Mouse (Mus musculus): ENCODE data around the gene Cdca7. TPM values are rescaled to one million over a fixed set of nuclear protein-coding genes. Genes with fewer than 3 reads are reported as not detected.

Gene Cdca7
- polyA plus RNA-seq (2015; fragmentation: Illumina TruSeq; extraction: RNeasy Lipid Tissue Mini Kit (QIAGEN cat#74804); ENCODE audit: insufficient read depth, low read depth, low replicate concordance) = not detected

GRCm38 (mm10) chr2:72475797-72476485 lies at the start of gene Cdca7:
TSS of gene Cdca7 (plus strand) at chr2:72476159.

Other genes starting within 250 kb of the Cdca7 start
- 4.4 TPM for gene Map3k20, start 190.5 kb upstream of the Cdca7 start, polyA plus RNA-seq (2015; fragmentation: Illumina TruSeq; extraction: RNeasy Lipid Tissue Mini Kit (QIAGEN cat#74804); ENCODE audit: insufficient read depth, low read depth, low replicate concordance)

Data from pancreas, adult 10 weeks (tissue).